15 mouse cellular contexts compared by ENCODE assay signal in the genomic region with DNA sequence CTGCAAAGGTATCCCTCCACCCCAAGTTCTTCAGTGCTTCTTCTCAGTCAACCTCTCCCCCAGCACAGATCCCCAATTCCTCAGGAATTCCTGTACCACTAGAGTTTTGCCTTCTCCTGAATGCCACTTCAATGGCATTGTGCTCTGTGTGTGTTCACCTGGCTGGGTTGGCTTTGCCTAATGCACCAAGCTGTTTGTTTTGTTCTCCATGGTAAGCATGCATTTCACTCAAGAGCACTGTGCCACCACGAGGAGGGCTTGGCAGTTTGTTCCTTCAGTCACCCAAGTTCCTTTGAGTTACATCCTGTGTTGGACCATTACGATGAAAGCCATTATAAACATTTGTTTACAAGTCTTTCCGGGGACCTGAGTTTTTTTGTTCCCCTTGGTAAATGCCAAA.
"Had no signal": no experiment of that assay in that cellular context is flagged by ENCODE, and none has a peak within 500 bp of the region (broad histone marks: within the 10 kb centered on the region; RNA-seq: fewer than 3 reads in every experiment).

No protein-coding gene starts in this region.

- H3K9me3 ChIP-seq: neural tube, embryonic 15.5 days; stomach, embryonic 15.5 days had no signal

- H3K36me3 ChIP-seq: neural tube, embryonic 15.5 days; stomach, embryonic 15.5 days had no signal

- H3K9ac ChIP-seq: neural tube, embryonic 15.5 days; stomach, embryonic 15.5 days had no signal

- H3K4me3 ChIP-seq: neural tube, embryonic 15.5 days; stomach, embryonic 15.5 days had no signal

- H3K27me3 ChIP-seq: neural tube, embryonic 15.5 days; stomach, embryonic 15.5 days had no signal

- H3K27ac ChIP-seq: neural tube, embryonic 15.5 days; stomach, embryonic 15.5 days; stomach, postnatal 0 days had no signal

- H3K4me2 ChIP-seq: neural tube, embryonic 15.5 days; stomach, embryonic 15.5 days had no signal

- DNase-seq: retina, postnatal 1 day; right cerebral cortex, adult 18-20 months; right cerebral cortex, postnatal 14 days; right cerebral cortex, postnatal 25 days; right cerebral cortex, postnatal 4 days; spleen, adult 18-20 months; thymus, adult 18-20 months; thymus, adult 2 months; thymus, postnatal 14 days; thymus, postnatal 25 days; thymus, postnatal 36 days; thymus, postnatal 4 days had no signal
